Mouse (Mus musculus): ENCODE measurements around the gene Gja4. TPM values are rescaled to one million over a fixed set of nuclear protein-coding genes. Genes with fewer than 3 reads are reported as not detected.

Gene Gja4
- polyA plus RNA-seq, 1 experiment, result 0.19 TPM

DNA sequence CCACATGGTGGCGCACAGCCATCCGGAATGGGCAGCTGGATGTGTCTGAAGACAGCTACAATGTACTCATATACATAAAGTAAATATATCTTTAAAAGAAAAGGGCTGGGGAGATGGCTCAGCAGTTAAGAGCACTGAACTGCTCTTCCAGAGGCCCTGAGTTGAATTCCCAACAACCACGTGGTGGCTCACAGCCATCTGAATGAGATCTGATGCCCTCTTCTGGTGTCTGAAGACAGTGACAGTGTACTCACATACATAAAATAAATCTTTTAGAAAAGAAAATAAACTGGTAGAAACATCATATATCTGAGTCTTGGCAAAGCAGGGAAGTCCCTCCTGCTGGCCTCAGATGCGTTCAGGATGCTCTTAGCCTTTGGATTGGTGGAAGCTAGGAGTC lies 3.3 kb upstream of the Gja4 start:
- Histone ChIP-seq H3K79me2 (ENCODE audit: control insufficient read depth, insufficient read depth) (no peaks in the 10 kb centered on the region), H3ac (ENCODE audit: control insufficient read depth, insufficient read length) (no peak overlapping the region), H3K4me3 (no peak overlapping the region), H3K36me3 (ENCODE audit: control insufficient read depth, insufficient read depth) (no peaks in the 10 kb centered on the region), H3K4me2 (ENCODE audit: low read depth) (no peak overlapping the region), H3K27me3 (ENCODE audit: control insufficient read depth, insufficient read depth, insufficient read length) (peaks cover 2% of the 10 kb centered on the region)
- TF ChIP-seq USF1 (IDR thresholded peaks at IDR 0.05; ENCODE audit: low read depth) (peak; percentile 34), MYOG (IDR thresholded peaks at IDR 0.05; ENCODE audit: control insufficient read depth in 1 of 3, insufficient read depth in 1 of 3, insufficient read length in 2 of 3, low read depth in 2 of 3) (no peak)

DNA sequence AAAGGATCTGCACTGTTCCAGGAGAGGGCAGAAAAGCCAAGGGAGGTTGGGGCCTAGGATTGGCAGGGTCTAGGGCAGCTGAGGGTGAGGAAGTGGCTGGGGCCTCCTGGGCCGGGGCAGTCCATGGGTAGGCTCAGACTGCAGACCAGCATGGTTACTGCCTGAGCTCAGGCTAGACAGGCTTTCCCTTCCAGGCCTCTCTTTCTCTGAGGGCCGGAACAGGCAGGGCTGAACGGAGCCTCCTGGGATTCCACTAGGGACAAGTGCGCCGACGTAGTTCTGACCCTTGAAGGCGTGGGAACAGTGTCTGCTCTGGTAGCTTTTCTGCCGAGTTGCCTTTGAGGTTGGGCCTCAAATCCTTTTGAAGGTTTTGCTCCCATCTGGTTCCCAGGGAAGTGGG lies 1.9 kb upstream of the Gja4 start:
- TF ChIP-seq SRF (IDR thresholded peaks at IDR 0.05; ENCODE audit: control insufficient read depth, insufficient read length, low read depth) (no peak), TCF3 (IDR thresholded peaks at IDR 0.05; ENCODE audit: insufficient read length, low read depth) (no peak), USF1 (IDR thresholded peaks at IDR 0.05; ENCODE audit: low read depth) (no peak), MYOG (IDR thresholded peaks at IDR 0.05; ENCODE audit: control insufficient read depth in 1 of 3, insufficient read depth in 1 of 3, insufficient read length in 2 of 3, low read depth in 2 of 3) (no peak), MAX (IDR thresholded peaks at IDR 0.05; ENCODE audit: low read depth) (no peak), POLR2AphosphoS2 (IDR thresholded peaks at IDR 0.05; ENCODE audit: insufficient read length, low read depth) (no peak), TCF12 (IDR thresholded peaks at IDR 0.05; ENCODE audit: insufficient read depth, poor library complexity, severe bottlenecking) (no peak), MYOD1 (IDR thresholded peaks at IDR 0.05; ENCODE audit: control insufficient read depth in 1 of 3, insufficient read length in 2 of 3, low read depth in 2 of 3) (no peak), E2F4 (IDR thresholded peaks at IDR 0.05; ENCODE audit: insufficient read depth) (no peak), CEBPB (IDR thresholded peaks at IDR 0.05; ENCODE audit: insufficient read depth, poor library complexity, severe bottlenecking) (no peak), REST (IDR thresholded peaks at IDR 0.05; ENCODE audit: insufficient read depth, insufficient read length) (no peak), POLR2A (IDR thresholded peaks at IDR 0.05; ENCODE audit: insufficient read length, low read depth) (no peak)
- no peaks in the 10 kb centered on the region for H3K36me3 ChIP-seq (ENCODE audit: control insufficient read depth, insufficient read depth)
- H3K27me3 ChIP-seq (ENCODE audit: control insufficient read depth, insufficient read depth, insufficient read length), result peaks cover 5% of the 10 kb centered on the region
- no peaks in the 10 kb centered on the region for H3K79me2 ChIP-seq (ENCODE audit: control insufficient read depth, insufficient read depth)
- no peak overlapping the region for H3ac ChIP-seq (ENCODE audit: control insufficient read depth, insufficient read length)
- no peak overlapping the region for H3K4me3 ChIP-seq
- no peak overlapping the region for H3K4me2 ChIP-seq (ENCODE audit: low read depth)

DNA sequence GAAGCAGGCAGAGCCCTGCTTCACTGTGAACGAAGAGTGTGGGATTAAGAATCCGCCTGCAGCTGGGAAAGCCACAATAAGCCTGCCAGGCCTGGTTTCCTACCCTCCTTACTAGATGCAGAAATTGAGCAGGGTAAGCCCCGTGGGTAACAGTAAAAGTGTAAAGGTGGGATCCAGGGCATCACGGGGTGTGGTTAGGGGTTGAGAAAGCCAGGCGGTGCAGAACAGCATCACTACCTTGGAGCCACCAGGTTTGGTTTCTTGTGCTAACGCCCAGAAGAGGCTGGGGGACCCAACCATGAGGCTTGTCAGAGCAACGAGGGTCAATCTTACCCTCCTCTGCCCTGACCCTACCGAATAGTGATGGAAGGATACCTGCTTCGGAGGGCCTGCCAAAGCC lies 746 bp upstream of the Gja4 start:
- H3K27me3 ChIP-seq (ENCODE audit: control insufficient read depth, insufficient read depth, insufficient read length), result peaks cover 5% of the 10 kb centered on the region

DNA sequence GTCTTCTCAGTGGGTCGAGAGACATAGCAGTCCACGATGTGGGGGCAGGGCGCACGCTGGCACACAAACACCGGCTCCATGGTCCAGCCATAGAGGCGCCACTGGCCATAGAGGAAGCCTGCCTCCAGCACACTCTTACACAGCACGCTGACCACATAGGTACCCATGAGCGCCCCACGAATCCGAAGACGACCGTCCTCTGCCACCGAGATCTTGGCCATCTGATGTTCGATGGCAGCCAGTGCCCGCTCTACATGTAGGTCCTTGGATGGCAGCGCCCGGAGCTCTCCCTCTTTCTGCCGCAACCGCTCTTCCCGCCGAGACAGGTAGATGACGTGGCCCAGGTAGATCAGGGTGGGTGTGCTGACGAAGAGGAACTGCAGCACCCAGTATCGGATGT lies 1.5 kb downstream of the Gja4 start:
- Histone ChIP-seq H3ac (ENCODE audit: control insufficient read depth, insufficient read length) (no peak overlapping the region), H3K4me2 (ENCODE audit: low read depth) (no peak overlapping the region), H3K36me3 (ENCODE audit: control insufficient read depth, insufficient read depth) (no peaks in the 10 kb centered on the region), H3K4me3 (no peak overlapping the region), H3K79me2 (ENCODE audit: control insufficient read depth, insufficient read depth) (no peaks in the 10 kb centered on the region), H3K27me3 (ENCODE audit: control insufficient read depth, insufficient read depth, insufficient read length) (peaks cover 5% of the 10 kb centered on the region)
- TF ChIP-seq REST (IDR thresholded peaks at IDR 0.05; ENCODE audit: insufficient read depth, insufficient read length), result no peak
- TF ChIP-seq POLR2AphosphoS2 (IDR thresholded peaks at IDR 0.05; ENCODE audit: insufficient read length, low read depth), result no peak
- no peak for TF ChIP-seq MYOG (IDR thresholded peaks at IDR 0.05; ENCODE audit: control insufficient read depth in 1 of 3, insufficient read depth in 1 of 3, insufficient read length in 2 of 3, low read depth in 2 of 3)
- no peak for TF ChIP-seq CEBPB (IDR thresholded peaks at IDR 0.05; ENCODE audit: insufficient read depth, poor library complexity, severe bottlenecking)
- TF ChIP-seq USF1 (IDR thresholded peaks at IDR 0.05; ENCODE audit: low read depth), result no peak
- TF ChIP-seq TCF3 (IDR thresholded peaks at IDR 0.05; ENCODE audit: insufficient read length, low read depth), result no peak
- TF ChIP-seq TCF12 (IDR thresholded peaks at IDR 0.05; ENCODE audit: insufficient read depth, poor library complexity, severe bottlenecking), result no peak
- no peak for TF ChIP-seq SRF (IDR thresholded peaks at IDR 0.05; ENCODE audit: control insufficient read depth, insufficient read length, low read depth)
- TF ChIP-seq E2F4 (IDR thresholded peaks at IDR 0.05; ENCODE audit: insufficient read depth), result no peak
- no peak for TF ChIP-seq MAX (IDR thresholded peaks at IDR 0.05; ENCODE audit: low read depth)
- no peak for TF ChIP-seq MYOD1 (IDR thresholded peaks at IDR 0.05; ENCODE audit: control insufficient read depth in 1 of 3, insufficient read length in 2 of 3, low read depth in 2 of 3)
- no peak for TF ChIP-seq POLR2A (IDR thresholded peaks at IDR 0.05; ENCODE audit: insufficient read length, low read depth)

More for the DNA sequence above, 746 bp upstream of the Gja4 start:
- peak overlapping the region; percentile 84 for H3K4me2 ChIP-seq (ENCODE audit: low read depth)
- no peak overlapping the region for H3K4me3 ChIP-seq
- H3ac ChIP-seq (ENCODE audit: control insufficient read depth, insufficient read length), result no peak overlapping the region
- no peaks in the 10 kb centered on the region for H3K79me2 ChIP-seq (ENCODE audit: control insufficient read depth, insufficient read depth)
- TF ChIP-seq POLR2A (IDR thresholded peaks at IDR 0.05; ENCODE audit: insufficient read length, low read depth), result no peak
- TF ChIP-seq REST (IDR thresholded peaks at IDR 0.05; ENCODE audit: insufficient read depth, insufficient read length), result no peak
- no peak for TF ChIP-seq MYOD1 (IDR thresholded peaks at IDR 0.05; ENCODE audit: control insufficient read depth in 1 of 3, insufficient read length in 2 of 3, low read depth in 2 of 3)
- no peak for TF ChIP-seq USF1 (IDR thresholded peaks at IDR 0.05; ENCODE audit: low read depth)
- no peak for TF ChIP-seq TCF3 (IDR thresholded peaks at IDR 0.05; ENCODE audit: insufficient read length, low read depth)
- no peak for TF ChIP-seq MYOG (IDR thresholded peaks at IDR 0.05; ENCODE audit: control insufficient read depth in 1 of 3, insufficient read depth in 1 of 3, insufficient read length in 2 of 3, low read depth in 2 of 3)
- TF ChIP-seq SRF (IDR thresholded peaks at IDR 0.05; ENCODE audit: control insufficient read depth, insufficient read length, low read depth), result no peak
- no peak for TF ChIP-seq E2F4 (IDR thresholded peaks at IDR 0.05; ENCODE audit: insufficient read depth)
- no peak for TF ChIP-seq TCF12 (IDR thresholded peaks at IDR 0.05; ENCODE audit: insufficient read depth, poor library complexity, severe bottlenecking)
- TF ChIP-seq CEBPB (IDR thresholded peaks at IDR 0.05; ENCODE audit: insufficient read depth, poor library complexity, severe bottlenecking), result no peak
- no peak for TF ChIP-seq MAX (IDR thresholded peaks at IDR 0.05; ENCODE audit: low read depth)
- TF ChIP-seq POLR2AphosphoS2 (IDR thresholded peaks at IDR 0.05; ENCODE audit: insufficient read length, low read depth), result no peak
- H3K36me3 ChIP-seq (ENCODE audit: control insufficient read depth, insufficient read depth), result no peaks in the 10 kb centered on the region

DNA sequence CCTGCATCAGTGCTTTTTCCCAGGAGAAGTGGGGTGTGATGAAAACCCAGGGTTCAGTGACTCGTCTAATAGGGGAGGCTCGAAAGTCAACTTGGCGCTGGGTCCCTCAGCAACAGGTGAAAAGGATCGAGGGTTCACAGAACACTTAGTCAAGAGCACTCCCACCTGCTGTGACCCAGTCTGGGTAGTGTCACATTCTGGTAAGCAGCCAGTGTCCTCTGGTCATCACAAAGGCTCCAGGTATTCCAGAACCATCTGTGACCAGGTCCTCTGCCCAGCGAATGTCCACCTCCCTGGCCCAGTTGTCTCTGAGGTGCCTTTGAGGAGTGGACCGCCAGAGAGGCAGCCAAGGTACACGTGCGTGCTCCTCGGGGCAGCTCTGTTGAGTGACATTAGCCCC lies 2.3 kb downstream of the Gja4 start:
- H3K4me2 ChIP-seq (ENCODE audit: low read depth), result no peak overlapping the region
- H3K27me3 ChIP-seq (ENCODE audit: control insufficient read depth, insufficient read depth, insufficient read length), result peaks cover 5% of the 10 kb centered on the region
- no peaks in the 10 kb centered on the region for H3K79me2 ChIP-seq (ENCODE audit: control insufficient read depth, insufficient read depth)
- no peak overlapping the region for H3ac ChIP-seq (ENCODE audit: control insufficient read depth, insufficient read length)
- H3K4me3 ChIP-seq, result no peak overlapping the region
- no peaks in the 10 kb centered on the region for H3K36me3 ChIP-seq (ENCODE audit: control insufficient read depth, insufficient read depth)
- TF ChIP-seq POLR2AphosphoS2 (IDR thresholded peaks at IDR 0.05; ENCODE audit: insufficient read length, low read depth) (no peak), TCF12 (IDR thresholded peaks at IDR 0.05; ENCODE audit: insufficient read depth, poor library complexity, severe bottlenecking) (no peak), CEBPB (IDR thresholded peaks at IDR 0.05; ENCODE audit: insufficient read depth, poor library complexity, severe bottlenecking) (no peak), USF1 (IDR thresholded peaks at IDR 0.05; ENCODE audit: low read depth) (no peak), MAX (IDR thresholded peaks at IDR 0.05; ENCODE audit: low read depth) (no peak), MYOD1 (IDR thresholded peaks at IDR 0.05; ENCODE audit: control insufficient read depth in 1 of 3, insufficient read length in 2 of 3, low read depth in 2 of 3) (no peak), REST (IDR thresholded peaks at IDR 0.05; ENCODE audit: insufficient read depth, insufficient read length) (no peak), POLR2A (IDR thresholded peaks at IDR 0.05; ENCODE audit: insufficient read length, low read depth) (no peak), SRF (IDR thresholded peaks at IDR 0.05; ENCODE audit: control insufficient read depth, insufficient read length, low read depth) (no peak), MYOG (IDR thresholded peaks at IDR 0.05; ENCODE audit: control insufficient read depth in 1 of 3, insufficient read depth in 1 of 3, insufficient read length in 2 of 3, low read depth in 2 of 3) (no peak), TCF3 (IDR thresholded peaks at IDR 0.05; ENCODE audit: insufficient read length, low read depth) (no peak), E2F4 (IDR thresholded peaks at IDR 0.05; ENCODE audit: insufficient read depth) (no peak)

Measured in myocyte (in vitro differentiated cells).